Mouse (Mus musculus) hindbrain, embryonic 14.5 days (tissue): ENCODE data around the gene Gjc1. TPM values are rescaled to one million over a fixed set of nuclear protein-coding genes. Genes with fewer than 3 reads are reported as not detected.
A peak's percentile ranks its signal among the peaks of the same experiment; 100 is the strongest.

Experiments
- ATAC-seq: fragments of 200-750 bp; cut with Nextera tagmentation; 2 replicates; pipeline ENCODE4 v1.8.0; 2017; ENCODE audit warnings: moderate number of reproducible peaks, mild to moderate bottlenecking, moderate TSS enrichment, moderate library complexity; ENCODE audit not compliant: low FRiP score
- DNase-seq: peaks from one replicate; pipeline ENCODE4 v3.0.0-alpha.2; 2015; ENCODE audit warnings: low spot score
- H3K27ac ChIP-seq: fragments of 300-500 bp; sonication (generic); 2 replicates; pipeline ENCODE4 v1.5.1; 2014; ENCODE audit warnings: mild to moderate bottlenecking, moderate library complexity
- H3K27me3 ChIP-seq: fragments of 300-500 bp; sonication (generic); 2 replicates; pipeline ENCODE4 v1.6.1; 2014; ENCODE audit warnings: mild to moderate bottlenecking, low read length, mixed read lengths; ENCODE audit not compliant: control insufficient read depth, insufficient read depth
- H3K36me3 ChIP-seq: fragments of 300-500 bp; sonication (generic); replicated peaks from 2 replicates; pipeline ENCODE4 v1.6.1; 2014; ENCODE audit not compliant: control insufficient read depth, insufficient read depth
- H3K4me1 ChIP-seq: fragments of 300-500 bp; sonication (generic); replicated peaks from 2 replicates; pipeline ENCODE4 v1.6.1; 2014; ENCODE audit warnings: antibody characterized with exemption, low read length, mixed read lengths; ENCODE audit not compliant: control insufficient read depth, insufficient read depth
- H3K4me2 ChIP-seq: fragments of 300-500 bp; sonication (generic); replicated peaks from 2 replicates; pipeline ENCODE4 v1.6.1; 2014; ENCODE audit warnings: mild to moderate bottlenecking, moderate library complexity
- H3K4me3 ChIP-seq: fragments of 300-500 bp; sonication (generic); replicated peaks from 2 replicates; pipeline ENCODE4 v1.5.1; 2014; ENCODE audit warnings: mild to moderate bottlenecking, low read length
- H3K9ac ChIP-seq: fragments of 300-500 bp; sonication (generic); 2 replicates; pipeline ENCODE4 v1.6.1; 2014
- H3K9me3 ChIP-seq: fragments of 300-500 bp; sonication (generic); 2 replicates; pipeline ENCODE4 v1.6.1; 2016; ENCODE audit warnings: low read length; ENCODE audit not compliant: control insufficient read depth
- WGBS: fragments of 180-500 bp; shearing (Covaris S2); extraction: QIAGEN DNeasy Blood & Tissue Kit; methylation state at CpG from one replicate; pipeline ENCODE4 v1.1.7; 2014; 5-methylcytosine and 5-hydroxymethylcytosine counted together
- polyA plus RNA-seq: library from polyadenylated mRNA; unstranded; fragments of >200 nt; fragmentation: Nextera tagmentation; extraction: Ambion mirVana; gene quantifications from 2 replicates; pipeline ENCODE4 v1.2.1, GENCODE M21; 2014

The Gjc1 gene
- polyA plus RNA-seq, 1 experiment from 2014 or later = 31.2 TPM

DNA sequence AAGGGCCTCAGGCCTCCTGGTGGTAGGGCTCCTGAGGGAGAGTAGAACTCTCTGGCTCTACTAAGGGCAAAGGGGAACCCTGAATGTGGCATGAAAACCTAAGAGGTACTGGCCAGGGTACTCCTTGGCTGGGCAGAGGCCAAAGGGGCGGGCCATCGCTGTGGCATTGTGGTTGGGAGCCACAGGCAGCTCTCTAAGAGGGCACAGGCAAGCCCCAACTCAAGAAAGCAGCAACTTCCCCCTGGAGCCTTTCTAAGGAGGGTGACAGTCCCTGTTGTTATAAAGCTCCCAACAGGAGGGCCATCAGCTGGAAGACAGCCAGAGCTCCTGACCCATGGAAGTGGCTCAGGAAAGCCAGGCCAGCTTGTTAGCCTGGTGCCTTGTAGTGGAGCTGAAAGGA is 60.5 kb downstream of the Gjc1 start:
- Histone ChIP-seq H3K9me3 (no peaks in the 10 kb centered on the region), H3K27ac (no peak overlapping the region), H3K4me1 (peaks cover 24% of the 10 kb centered on the region), H3K9ac (no peak overlapping the region), H3K4me2 (no peak overlapping the region), H3K27me3 (no peaks in the 10 kb centered on the region), H3K4me3 (no peak overlapping the region), H3K36me3 (no peaks in the 10 kb centered on the region)
- DNase-seq (no peak), ATAC-seq (no peak)
- WGBS = 79% methylated on average over 2 of the region's 2 CpGs

GRCm38 (mm10) chr11:102755391-102755790 is 64.1 kb downstream of the Gjc1 start:
- H3K9ac ChIP-seq = no peak overlapping the region
- WGBS = 75% methylated on average over 7 of the region's 7 CpGs
- no peaks in the 10 kb centered on the region for H3K36me3 ChIP-seq
- no peak overlapping the region for H3K4me2 ChIP-seq
- ATAC-seq (no peak), DNase-seq (no peak)
- no peaks in the 10 kb centered on the region for H3K9me3 ChIP-seq
- H3K27ac ChIP-seq = no peak overlapping the region
- no peak overlapping the region for H3K4me3 ChIP-seq
- H3K27me3 ChIP-seq = no peaks in the 10 kb centered on the region
- H3K4me1 ChIP-seq = peaks cover 18% of the 10 kb centered on the region

- Histone ChIP-seq H3K9ac (0 out of 2 replicates have a peak overlapping the region, but pooled peaks have one; percentile 18), H3K4me2 (peak overlapping the region; percentile 35), H3K4me1 (peaks cover 18% of the 10 kb centered on the region), H3K36me3 (no peaks in the 10 kb centered on the region), H3K27me3 (no peaks in the 10 kb centered on the region), H3K9me3 (no peaks in the 10 kb centered on the region), H3K4me3 (no peak overlapping the region), H3K27ac (no peak overlapping the region)
- WGBS = 23% methylated on average over 4 of the region's 4 CpGs
- ATAC-seq (0 out of 2 replicates have a peak, but pooled peaks have one; percentile 35), DNase-seq (no peak)
These were observed 65.1 kb downstream of the Gjc1 start for GRCm38 (mm10) chr11:102754416-102754815.

GRCm38 (mm10) chr11:102753591-102754324 is 65.7 kb downstream of the Gjc1 start:
- Histone ChIP-seq H3K27ac (no peak overlapping the region), H3K9ac (peak overlapping the region; percentile 18; the same call in 1 of the 2 replicates), H3K4me1 (peaks cover 18% of the 10 kb centered on the region), H3K4me2 (peak overlapping the region; percentile 35), H3K27me3 (no peaks in the 10 kb centered on the region), H3K9me3 (no peaks in the 10 kb centered on the region), H3K4me3 (no peak overlapping the region), H3K36me3 (no peaks in the 10 kb centered on the region)
- DNase-seq (no peak), ATAC-seq (peak; percentile 43; the same call in 1 of the 2 replicates)
- 47% methylated on average over 15 of the region's 18 CpGs for WGBS

- DNase-seq (no peak), ATAC-seq (no peak)
- H3K27ac ChIP-seq = no peak overlapping the region
- no peak overlapping the region for H3K4me3 ChIP-seq
- H3K9me3 ChIP-seq = no peaks in the 10 kb centered on the region
- H3K27me3 ChIP-seq = no peaks in the 10 kb centered on the region
- no peak overlapping the region for H3K4me2 ChIP-seq
- H3K4me1 ChIP-seq = peaks cover 18% of the 10 kb centered on the region
- H3K36me3 ChIP-seq = no peaks in the 10 kb centered on the region
- H3K9ac ChIP-seq = no peak overlapping the region
- WGBS = 60% methylated on average over 13 of the region's 13 CpGs
These were observed 66.5 kb downstream of the Gjc1 start for GRCm38 (mm10) chr11:102752896-102753590.

DNA sequence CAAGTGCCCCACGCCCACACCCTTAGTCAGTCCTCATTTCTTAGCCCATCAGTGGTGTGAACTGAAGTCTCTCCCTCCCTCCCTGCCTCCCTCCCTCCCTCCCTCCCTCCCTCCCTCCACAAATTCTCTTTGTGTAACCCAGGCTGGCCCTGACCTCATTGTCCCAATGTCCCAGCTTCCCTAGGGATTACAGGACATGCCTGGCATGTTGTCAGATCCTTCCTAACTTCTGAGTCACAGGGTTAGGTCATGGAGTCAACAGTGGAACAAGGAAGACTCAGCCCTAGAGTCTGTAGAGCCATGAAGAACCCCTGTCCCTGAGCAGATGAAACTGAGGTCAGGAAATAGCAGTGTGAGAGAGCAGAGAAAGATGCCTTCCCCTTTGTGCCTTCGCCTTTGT is 69.8 kb downstream of the Gjc1 start:
- WGBS = 82% methylated on average over 2 of the region's 2 CpGs
- Histone ChIP-seq H3K4me3 (no peak overlapping the region), H3K4me2 (no peak overlapping the region), H3K4me1 (peaks cover 15% of the 10 kb centered on the region), H3K27me3 (no peaks in the 10 kb centered on the region), H3K9me3 (no peaks in the 10 kb centered on the region), H3K9ac (no peak overlapping the region), H3K36me3 (no peaks in the 10 kb centered on the region), H3K27ac (no peak overlapping the region)
- DNase-seq (no peak), ATAC-seq (no peak)

Other genes with a start within 250 kb of the Gjc1 start
- 3.7 and 4.3 TPM in 2 replicates for gene Gm11627, start 240.2 kb downstream of the Gjc1 start, polyA plus RNA-seq
- 8.2 and 9.2 TPM in 2 replicates for gene Fzd2, start 215.3 kb downstream of the Gjc1 start, polyA plus RNA-seq
- gene Meioc, start 156.0 kb downstream of the Gjc1 start, polyA plus RNA-seq = 0.16 TPM in 1 of 2 replicates, not detected in the other
- 31.3 and 38.4 TPM in 2 replicates for gene Ccdc43, start 121.9 kb downstream of the Gjc1 start, polyA plus RNA-seq
- gene Adam11, start 58.3 kb downstream of the Gjc1 start, polyA plus RNA-seq = 19.2 and 24.1 TPM in 2 replicates
- gene Higd1b, start 16.1 kb upstream of the Gjc1 start, polyA plus RNA-seq = 9.4 and 9.8 TPM in 2 replicates
- 110 and 123 TPM in 2 replicates for gene Eftud2, start 61.3 kb upstream of the Gjc1 start, polyA plus RNA-seq
- 2.2 and 2.8 TPM in 2 replicates for gene Ccdc103, start 61.5 kb upstream of the Gjc1 start, polyA plus RNA-seq
- 0.12 TPM in 1 of 2 replicates, not detected in the other for gene Fam187a, start 65.5 kb upstream of the Gjc1 start, polyA plus RNA-seq
- 0.66 and 1.9 TPM in 2 replicates for gene Gfap, start 81.2 kb upstream of the Gjc1 start, polyA plus RNA-seq
- 0.79 and 1.5 TPM in 2 replicates for gene Kif18b, start 105.4 kb upstream of the Gjc1 start, polyA plus RNA-seq
- gene C1ql1, start 127.0 kb upstream of the Gjc1 start, polyA plus RNA-seq = 12.0 and 14.6 TPM in 2 replicates
- gene Nmt1, start 208.5 kb upstream of the Gjc1 start, polyA plus RNA-seq = 31.8 and 34.3 TPM in 2 replicates
- gene Dcakd, start 208.6 kb upstream of the Gjc1 start, polyA plus RNA-seq = 161 and 166 TPM in 2 replicates